Mouse (Mus musculus): ENCODE measurements around the gene Usp44.
A peak's percentile ranks its signal among the peaks of the same experiment; 100 is the strongest.

GRCm38 (mm10) chr10:93882738-93883364 is 51.5 kb downstream of the Usp44 start:
- TF ChIP-seq CTCF (IDR thresholded peaks at IDR 0.05; ENCODE audit: low read depth) (no peak), EP300 (IDR thresholded peaks at IDR 0.05; ENCODE audit: low read depth) (0 out of 2 replicates have a peak, but pooled peaks have one; percentile 41)
